Mouse (Mus musculus) thymus, postnatal 36 days (tissue): ENCODE measurements at regions not wholly inside any gene's neighbourhood (a gene's known extent, or its start where the extent isn't known, plus 50 kb on each side); places are given as distances from the start of the nearest gene placed in this dataset.
"Not testable (repeated sequence)": the region's sequence is repeated elsewhere in the genome, so short reads cannot be mapped to it uniquely, and the experiment has no call there.

Experiments used
- DNase-seq, 2 experiments: peaks; one replicate each; pipeline ENCODE4 v3.0.0; 2022; ENCODE audit warnings: mixed read lengths in 2 of 2

- DNase-seq, result not testable (repeated sequence)
These were observed 74.4 kb upstream of the Oxtr start for GRCm38 (mm10) chr6:112564119-112564518.

DNA sequence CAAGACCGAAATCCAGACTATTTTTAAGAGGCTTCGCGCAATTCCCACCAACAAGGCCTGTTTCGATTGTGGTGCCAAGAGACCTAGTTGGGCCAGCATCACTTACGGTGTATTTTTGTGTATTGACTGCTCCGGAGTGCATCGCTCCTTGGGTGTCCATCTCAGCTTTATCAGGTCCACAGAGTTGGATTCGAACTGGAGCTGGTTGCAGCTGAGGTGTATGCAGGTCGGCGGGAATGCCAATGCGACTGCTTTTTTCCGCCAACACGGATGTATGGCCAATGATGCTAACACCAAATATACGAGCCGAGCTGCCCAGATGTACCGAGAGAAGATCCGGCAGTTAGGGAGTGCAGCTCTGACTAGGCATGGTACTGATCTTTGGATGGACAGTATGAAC, 73.9 kb upstream of the Oxtr start:
- DNase-seq, result not testable (repeated sequence)

- DNase-seq, result no peak
These were observed 72.3 kb upstream of the Oxtr start for GRCm38 (mm10) chr6:112562039-112562438.

DNA sequence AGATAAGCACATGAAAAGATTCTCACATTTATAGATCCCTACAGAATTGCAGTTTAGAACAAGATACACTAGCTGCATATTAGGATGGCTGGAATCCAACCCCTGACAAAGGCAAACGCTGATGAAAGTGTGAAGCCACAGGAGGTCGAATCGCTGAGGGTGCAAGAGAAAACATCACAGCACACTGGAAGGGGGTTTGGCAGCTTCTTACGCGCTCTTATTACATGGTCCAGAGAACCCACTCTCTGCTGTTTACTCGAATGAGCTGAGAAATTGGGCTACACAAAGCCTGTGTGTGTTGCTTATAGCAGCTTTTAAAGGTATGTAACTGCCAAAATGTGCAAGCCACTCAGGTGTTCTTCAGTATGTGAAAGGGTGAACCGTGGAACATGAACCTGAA, 71.8 kb upstream of the Oxtr start:
- DNase-seq, result no peak

DNA sequence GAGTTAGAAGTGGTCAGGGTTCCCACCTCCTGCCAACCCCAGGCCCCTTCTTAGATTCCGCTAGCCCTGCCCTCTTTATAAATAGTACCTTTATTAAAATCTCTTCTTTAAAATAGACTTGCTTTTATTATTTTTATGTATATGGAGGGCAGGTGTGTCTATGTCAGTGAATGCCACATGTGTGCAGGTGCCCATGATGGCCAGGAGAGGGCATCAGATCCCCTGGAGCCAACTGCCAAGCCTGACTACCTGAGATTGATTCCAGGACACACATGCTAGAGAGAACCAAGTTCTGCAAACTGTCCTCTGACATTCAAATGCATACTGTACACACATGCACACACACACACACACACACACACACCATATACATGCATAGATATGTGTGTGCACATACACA, 69.8 kb upstream of the Oxtr start:
- no peak for DNase-seq

DNA sequence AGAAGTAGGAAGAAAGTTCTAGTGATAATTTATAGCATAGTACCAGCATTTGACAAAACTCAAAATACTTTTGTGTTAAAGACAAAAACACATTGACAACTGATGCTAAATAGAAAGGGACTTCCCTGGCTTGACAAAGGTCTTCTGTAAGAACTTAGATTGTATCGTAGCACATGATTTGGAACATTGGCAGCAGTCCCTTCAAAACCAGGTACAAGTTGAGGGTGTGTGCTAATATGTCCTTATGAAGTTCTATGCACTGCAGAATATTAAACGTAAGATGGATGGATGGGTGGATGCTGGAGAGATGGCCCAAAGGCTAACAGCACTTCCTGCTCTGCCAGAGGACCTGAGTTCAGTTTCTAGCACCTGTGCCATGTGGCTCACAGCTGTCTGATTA, 67.8 kb upstream of the Oxtr start:
- no peak for DNase-seq

GRCm38 (mm10) chr6:112556401-112557165, 66.8 kb upstream of the Oxtr start:
- DNase-seq, result no peak

- no peak for DNase-seq
These were observed 64.3 kb upstream of the Oxtr start for GRCm38 (mm10) chr6:112554091-112554490.

DNA sequence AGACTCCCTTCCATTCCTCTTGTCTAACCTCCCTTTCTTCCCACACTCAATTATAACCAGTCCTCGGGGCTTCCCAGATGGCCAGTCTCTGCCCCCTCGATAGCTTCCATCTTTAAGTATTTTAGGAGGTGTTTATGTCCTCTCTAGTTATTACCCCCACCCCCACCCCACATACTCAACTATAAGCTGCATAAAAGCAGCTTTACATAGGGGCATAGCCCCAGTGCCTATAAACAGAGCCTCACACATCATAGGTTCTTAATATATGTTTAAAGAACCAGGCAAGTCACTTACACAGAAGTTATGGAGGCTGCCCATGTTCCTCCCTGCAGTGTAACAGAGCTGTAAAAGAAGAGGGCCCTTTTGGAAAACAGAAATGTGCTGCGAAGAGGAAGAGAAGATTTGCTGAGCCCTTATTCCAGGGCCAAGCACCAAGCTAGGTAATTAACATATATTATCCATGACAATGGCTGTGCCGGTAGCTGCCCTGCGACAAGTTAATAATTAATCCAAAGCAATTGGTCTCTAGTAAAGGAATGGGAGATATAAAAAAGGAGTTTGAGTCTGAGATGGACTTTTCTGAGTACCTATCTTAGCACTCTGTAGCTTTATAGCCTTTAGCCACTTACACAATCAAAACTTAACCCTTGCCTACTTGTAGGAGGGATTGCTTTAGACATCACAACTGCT, 63.6 kb upstream of the Oxtr start:
- no peak for DNase-seq

DNA sequence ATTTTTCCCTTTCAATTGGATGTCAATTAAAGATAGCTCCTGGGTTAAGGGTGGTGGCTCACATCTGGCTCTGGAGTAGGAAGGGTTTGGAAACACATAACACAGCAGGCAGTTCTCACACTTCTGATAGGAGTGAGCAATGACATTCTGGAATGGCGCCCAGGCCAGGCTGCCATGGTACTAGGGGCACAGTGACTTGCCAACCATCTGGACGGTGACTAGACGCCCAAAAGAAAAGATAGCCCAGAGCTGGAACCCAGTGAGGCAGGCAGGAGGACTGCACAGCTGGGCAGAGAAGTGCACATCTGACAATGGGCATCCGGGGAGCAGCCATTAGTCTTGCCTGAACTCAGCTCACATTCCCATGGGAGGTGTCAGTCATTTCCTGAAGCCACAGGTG, 62.8 kb upstream of the Oxtr start:
- no peak for DNase-seq

GRCm38 (mm10) chr6:112551298-112551697, 61.6 kb upstream of the Oxtr start:
- no peak for DNase-seq

- peak; percentile 61 to 76 for DNase-seq
These were observed 57.5 kb upstream of the Oxtr start for GRCm38 (mm10) chr6:112547251-112547650.

- DNase-seq, result no peak
These were observed 56.3 kb upstream of the Oxtr start for GRCm38 (mm10) chr6:112546033-112546432.

DNA sequence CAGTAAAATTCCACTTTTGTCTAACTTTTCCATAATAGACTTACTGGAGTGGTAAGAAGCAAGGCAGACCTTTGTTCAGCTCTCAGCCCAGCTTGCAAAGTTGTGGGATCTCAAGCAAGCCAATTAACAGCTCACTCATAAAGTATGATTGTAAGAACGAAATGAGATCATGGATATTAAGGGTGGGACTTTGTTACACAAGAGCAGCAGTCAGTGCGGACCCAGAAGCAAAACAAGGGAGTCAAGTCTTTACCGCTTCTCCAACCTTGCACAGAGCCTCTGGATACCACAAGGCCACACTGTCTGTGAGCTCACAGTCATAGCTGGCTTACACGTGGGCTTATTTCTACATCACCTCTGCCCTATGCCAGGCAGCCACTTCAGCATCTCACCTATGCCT, 54.6 kb upstream of the Oxtr start:
- DNase-seq, result no peak

- DNase-seq, result no peak
These were observed 52.9 kb upstream of the Oxtr start for GRCm38 (mm10) chr6:112542692-112543091.
